Mouse (Mus musculus) myocyte (in vitro differentiated cells): ENCODE data around the gene Abca17.

Experiments
- CEBPB ChIP-seq: IDR thresholded peaks from 2 replicates; pipeline ENCODE4 v1.6.1; 2011; ENCODE audit warnings: mild to moderate bottlenecking, moderate library complexity; ENCODE audit not compliant: poor library complexity, insufficient read depth, severe bottlenecking
- E2F4 ChIP-seq: IDR thresholded peaks from one replicate; pipeline ENCODE4 v1.6.1; 2011; ENCODE audit warnings: mild to moderate bottlenecking, control low read depth, moderate library complexity; ENCODE audit not compliant: insufficient read depth
- MAX ChIP-seq: IDR thresholded peaks from one replicate; pipeline ENCODE4 v1.6.1; 2011; ENCODE audit warnings: low read depth, mild to moderate bottlenecking, control low read depth
- MYOD1 ChIP-seq, 3 experiments: IDR thresholded peaks; one replicate each; pipeline ENCODE4 v1.6.1; 2011; ENCODE audit warnings: control low read depth in 2 of 3, low read depth in 2 of 3, mild to moderate bottlenecking in 2 of 3, moderate library complexity in 1 of 3; ENCODE audit not compliant: insufficient read length in 2 of 3, control insufficient read depth in 1 of 3
- MYOG ChIP-seq, 3 experiments: IDR thresholded peaks; one replicate each; pipeline ENCODE4 v1.6.1; 2011; ENCODE audit warnings: control low read depth in 2 of 3, low read depth in 2 of 3, mild to moderate bottlenecking in 2 of 3; ENCODE audit not compliant: insufficient read length in 2 of 3, control insufficient read depth in 1 of 3, insufficient read depth in 1 of 3
- POLR2A ChIP-seq: IDR thresholded peaks from one replicate; pipeline ENCODE4 v1.6.1; 2011; ENCODE audit warnings: low read depth, mild to moderate bottlenecking, control low read depth, moderate library complexity; ENCODE audit not compliant: insufficient read length
- POLR2AphosphoS2 ChIP-seq: IDR thresholded peaks from one replicate; pipeline ENCODE4 v1.6.1; 2011; ENCODE audit warnings: low read depth, control low read depth; ENCODE audit not compliant: insufficient read length
- REST ChIP-seq: IDR thresholded peaks from one replicate; pipeline ENCODE4 v1.6.1; 2011; ENCODE audit warnings: mild to moderate bottlenecking, control low read depth, moderate library complexity; ENCODE audit not compliant: insufficient read depth, insufficient read length
- TCF12 ChIP-seq: IDR thresholded peaks from one replicate; pipeline ENCODE4 v1.6.1; 2011; ENCODE audit warnings: mild to moderate bottlenecking, control low read depth; ENCODE audit not compliant: poor library complexity, insufficient read depth, severe bottlenecking
- USF1 ChIP-seq: IDR thresholded peaks from one replicate; pipeline ENCODE4 v1.6.1; 2011; ENCODE audit warnings: low read depth, mild to moderate bottlenecking, control low read depth, moderate library complexity

- TF ChIP-seq CEBPB (no peak), E2F4 (no peak), POLR2A (no peak), USF1 (no peak), MAX (no peak), POLR2AphosphoS2 (no peak), MYOD1 (IDR thresholded peaks at IDR 0.05; ENCODE audit: control insufficient read depth in 1 of 3, insufficient read length in 2 of 3, low read depth in 2 of 3) (no peak), MYOG (IDR thresholded peaks at IDR 0.05; ENCODE audit: control insufficient read depth in 1 of 3, insufficient read depth in 1 of 3, insufficient read length in 2 of 3, low read depth in 2 of 3) (no peak), REST (no peak), TCF12 (no peak)
Measured at GRCm38 (mm10) chr17:24225851-24226250, 125.0 kb downstream of the Abca17 start.
